Mouse (Mus musculus) embryonic facial prominence, embryonic 14.5 days (tissue): ENCODE data around the gene Arhgap35. TPM values are rescaled to one million over a fixed set of nuclear protein-coding genes. Genes with fewer than 3 reads are reported as not detected.
"Not testable (repeated sequence)": the region's sequence is repeated elsewhere in the genome, so short reads cannot be mapped to it uniquely, and the experiment has no call there.

ENCODE experiments used
- ATAC-seq: fragments of 200-750 bp; cut with Nextera tagmentation; 2 replicates; pipeline ENCODE4 v1.8.0; 2017; ENCODE audit warnings: low read depth, moderate number of reproducible peaks, moderate TSS enrichment
- DNase-seq: peaks from one replicate; pipeline ENCODE4 v3.0.0-alpha.2; 2015; ENCODE audit warnings: low spot score
- H3K27ac ChIP-seq: fragments of 300-500 bp; sonication (generic); replicated peaks from 2 replicates; pipeline ENCODE4 v1.5.1; 2014; ENCODE audit warnings: low read depth, mild to moderate bottlenecking, low read length, moderate library complexity
- H3K27me3 ChIP-seq: fragments of 300-500 bp; sonication (generic); replicated peaks from 2 replicates; pipeline ENCODE4 v1.6.1; 2014; ENCODE audit warnings: low read length; ENCODE audit not compliant: control insufficient read depth, insufficient read depth
- H3K36me3 ChIP-seq: fragments of 300-500 bp; sonication (generic); 2 replicates; pipeline ENCODE4 v1.6.1; 2014; ENCODE audit warnings: low read length, mixed read lengths; ENCODE audit not compliant: control insufficient read depth, insufficient read depth
- H3K4me1 ChIP-seq: fragments of 300-500 bp; sonication (generic); 2 replicates; pipeline ENCODE4 v1.6.1; 2014; ENCODE audit warnings: antibody characterized with exemption, low read length; ENCODE audit not compliant: control insufficient read depth, insufficient read depth
- H3K4me2 ChIP-seq: fragments of 300-500 bp; sonication (generic); 2 replicates; pipeline ENCODE4 v1.6.1; 2014; ENCODE audit warnings: low read depth, mild to moderate bottlenecking, low read length, moderate library complexity, mixed read lengths
- H3K4me3 ChIP-seq: fragments of 300-500 bp; sonication (generic); 2 replicates; pipeline ENCODE4 v1.5.1; 2014; ENCODE audit warnings: low read depth, mild to moderate bottlenecking, low read length
- H3K9ac ChIP-seq: fragments of 300-500 bp; sonication (generic); 2 replicates; pipeline ENCODE4 v1.6.1; 2014; ENCODE audit warnings: low read depth, mild to moderate bottlenecking, low read length, moderate library complexity, mixed read lengths
- H3K9me3 ChIP-seq: fragments of 300-500 bp; sonication (generic); 2 replicates; pipeline ENCODE4 v1.6.1; 2016; ENCODE audit warnings: low read length; ENCODE audit not compliant: control insufficient read depth
- WGBS: fragments of 180-500 bp; shearing (Covaris S2); extraction: QIAGEN DNeasy Blood & Tissue Kit; methylation state at CpG from one replicate; pipeline ENCODE4 v1.1.7; 2014; 5-methylcytosine and 5-hydroxymethylcytosine counted together
- polyA plus RNA-seq: library from polyadenylated mRNA; unstranded; fragments of >200 nt; fragmentation: Nextera tagmentation; extraction: Ambion mirVana; gene quantifications from 2 replicates; pipeline ENCODE4 v1.2.1, GENCODE M21; 2014

The Arhgap35 gene
- polyA plus RNA-seq, 1 experiment from 2014 or later = 23.0 TPM

DNA sequence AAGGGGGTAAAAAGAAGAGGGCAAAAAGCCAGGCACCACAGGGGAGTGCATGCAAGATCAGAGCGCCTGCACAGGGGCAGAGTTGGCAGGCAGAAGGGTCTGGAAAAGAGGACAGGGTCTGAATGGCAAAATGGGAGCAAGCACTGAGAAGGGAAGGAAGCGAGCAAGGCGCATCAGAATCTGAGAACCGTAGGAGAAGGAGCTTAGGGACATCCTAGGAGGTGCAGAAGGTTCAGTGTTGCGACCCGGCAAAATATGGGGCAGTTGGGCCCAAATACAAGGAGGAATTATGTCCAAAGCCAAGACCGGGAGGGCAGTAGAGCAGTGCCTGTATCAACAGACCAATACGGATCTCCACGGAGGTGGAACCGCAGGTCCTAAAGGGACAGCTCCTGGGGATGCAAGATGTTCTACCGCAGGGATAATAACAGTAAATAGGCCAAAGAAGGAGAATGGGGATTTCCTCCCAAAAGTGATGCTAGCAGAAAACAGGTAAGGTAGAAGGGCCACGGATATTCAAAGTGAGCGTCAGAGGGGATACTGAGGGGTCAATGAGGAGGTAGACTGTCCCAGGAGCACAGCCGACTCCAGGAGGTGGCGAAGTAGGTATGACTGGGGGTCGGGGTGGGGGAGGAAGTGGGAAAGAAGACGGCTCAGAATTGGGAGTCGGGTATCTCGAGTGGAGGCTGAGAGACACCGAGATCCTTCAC, 1.2 kb downstream of the Arhgap35 start:
- DNase-seq = peak; percentile 24
- H3K27ac ChIP-seq = peak overlapping the region; percentile 100
- under 1% methylated on average over 20 of the region's 20 CpGs for WGBS
- H3K4me2 ChIP-seq = peak overlapping the region; percentile 66
- no peak for ATAC-seq
- H3K9ac ChIP-seq = peak overlapping the region; percentile 97
- H3K27me3 ChIP-seq = no peaks in the 10 kb centered on the region
- no peaks in the 10 kb centered on the region for H3K36me3 ChIP-seq
- no peaks in the 10 kb centered on the region for H3K9me3 ChIP-seq
- peak overlapping the region; percentile 84 for H3K4me3 ChIP-seq
- peaks cover 27% of the 10 kb centered on the region for H3K4me1 ChIP-seq

DNA sequence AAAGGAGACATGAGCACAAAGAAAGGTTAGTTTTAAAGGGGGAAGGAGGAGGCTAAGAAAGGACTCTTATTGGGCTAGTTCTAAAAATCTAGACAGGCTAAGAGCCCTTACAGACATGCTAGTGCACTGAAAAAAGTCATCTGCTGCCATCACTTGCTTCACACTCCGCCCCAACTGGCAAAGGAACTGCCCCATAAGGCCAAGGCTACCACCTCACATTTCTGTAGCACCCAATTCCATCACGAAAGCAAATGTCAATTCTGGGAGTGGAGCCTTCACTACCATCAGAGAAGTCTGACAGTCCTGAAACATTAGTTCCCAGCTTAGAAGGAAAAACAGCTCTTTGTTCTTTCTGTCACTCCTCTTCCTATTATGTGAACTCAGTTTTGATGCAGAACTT, 4.4 kb downstream of the Arhgap35 start:
- Histone ChIP-seq H3K36me3 (no peaks in the 10 kb centered on the region), H3K4me2 (no peak overlapping the region), H3K4me1 (peaks cover 25% of the 10 kb centered on the region), H3K4me3 (no peak overlapping the region), H3K9ac (no peak overlapping the region), H3K27me3 (no peaks in the 10 kb centered on the region), H3K9me3 (no peaks in the 10 kb centered on the region), H3K27ac (no peak overlapping the region)
- 86% methylated on average over 2 of the region's 2 CpGs for WGBS
- no peak for DNase-seq
- no peak for ATAC-seq

DNA sequence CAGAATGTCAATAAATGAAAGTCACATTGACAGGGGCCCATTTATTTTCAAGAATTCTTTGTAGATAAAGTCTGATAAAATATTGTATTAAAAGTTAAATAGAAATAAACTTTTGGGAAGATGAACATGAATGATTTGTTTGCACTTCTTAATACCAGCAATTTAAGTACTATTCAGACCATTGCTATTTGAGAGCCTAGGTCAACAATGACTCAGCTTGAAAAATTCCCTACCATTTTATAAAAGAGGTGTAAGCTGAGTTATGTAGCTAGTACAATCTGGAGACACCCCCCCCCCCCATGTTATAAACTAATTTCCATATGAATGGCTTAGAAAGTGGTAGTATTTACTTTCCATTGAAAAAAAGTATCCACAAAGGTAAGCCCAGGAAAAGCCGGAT, 5.8 kb downstream of the Arhgap35 start:
- no peak for ATAC-seq
- Histone ChIP-seq H3K9me3 (0 out of 2 replicates have a peak, but pooled peaks cover 4% of the 10 kb centered on the region), H3K9ac (no peak overlapping the region), H3K36me3 (peaks cover 1% of the 10 kb centered on the region; the same call in 1 of the 2 replicates), H3K4me1 (peaks cover 25% of the 10 kb centered on the region), H3K27me3 (no peaks in the 10 kb centered on the region), H3K4me2 (no peak overlapping the region), H3K27ac (no peak overlapping the region), H3K4me3 (no peak overlapping the region)
- WGBS = 89% methylated on average over 1 of the region's 1 CpGs
- DNase-seq = no peak

DNA sequence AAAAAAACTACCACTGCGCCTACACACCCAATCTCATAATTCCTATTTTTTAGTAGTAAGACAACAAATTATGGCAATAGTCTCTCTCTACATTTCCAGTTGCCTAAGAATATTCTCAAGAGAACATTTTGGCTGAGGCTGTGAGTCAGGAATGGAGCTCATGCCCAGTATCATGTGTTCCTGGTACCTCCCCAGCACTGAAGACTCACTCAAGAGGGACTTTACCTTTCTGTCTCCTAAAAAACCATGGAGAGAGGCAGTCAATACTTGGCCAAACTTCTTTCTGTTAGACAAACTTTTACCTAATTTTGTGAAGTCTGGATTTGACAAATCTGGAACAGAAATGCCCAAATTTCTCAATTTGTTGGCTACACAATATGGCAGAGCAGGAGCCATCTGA, 6.7 kb downstream of the Arhgap35 start:
- Histone ChIP-seq H3K4me3 (no peak overlapping the region), H3K36me3 (peaks cover 6% of the 10 kb centered on the region; the same call in 1 of the 2 replicates), H3K27ac (no peak overlapping the region), H3K9me3 (0 out of 2 replicates have a peak, but pooled peaks cover 4% of the 10 kb centered on the region), H3K4me1 (peaks cover 24% of the 10 kb centered on the region), H3K9ac (no peak overlapping the region), H3K27me3 (no peaks in the 10 kb centered on the region), H3K4me2 (no peak overlapping the region)
- WGBS = 98% methylated on average over 1 of the region's 1 CpGs
- DNase-seq = no peak
- ATAC-seq = no peak

DNA sequence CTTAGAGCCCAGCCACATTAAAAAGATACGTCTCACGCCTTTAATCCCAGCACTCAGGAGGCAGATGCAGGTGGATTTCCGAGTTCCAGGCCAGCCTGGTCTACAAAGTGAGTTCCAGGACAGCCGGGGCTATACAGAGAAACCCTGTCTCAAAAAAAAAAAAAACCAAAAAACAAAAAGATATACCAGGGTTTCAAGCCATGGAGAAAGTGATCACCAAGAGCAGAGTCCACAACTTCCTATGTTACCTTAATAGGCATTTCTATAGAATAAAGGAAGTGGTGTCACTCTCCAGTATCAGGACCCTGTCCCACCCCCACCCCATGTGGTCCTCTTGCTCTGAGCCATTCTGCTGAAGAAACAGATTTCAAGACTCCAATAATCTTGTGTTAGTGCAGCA, 8.0 kb downstream of the Arhgap35 start:
- WGBS = 96% methylated on average over 4 of the region's 4 CpGs
- not testable (repeated sequence) for H3K27me3 ChIP-seq, H3K4me3 ChIP-seq, H3K9me3 ChIP-seq, H3K4me2 ChIP-seq, ATAC-seq, DNase-seq, H3K27ac ChIP-seq, H3K9ac ChIP-seq, H3K36me3 ChIP-seq
- H3K4me1 ChIP-seq = peaks cover 12% of the 10 kb centered on the region

DNA sequence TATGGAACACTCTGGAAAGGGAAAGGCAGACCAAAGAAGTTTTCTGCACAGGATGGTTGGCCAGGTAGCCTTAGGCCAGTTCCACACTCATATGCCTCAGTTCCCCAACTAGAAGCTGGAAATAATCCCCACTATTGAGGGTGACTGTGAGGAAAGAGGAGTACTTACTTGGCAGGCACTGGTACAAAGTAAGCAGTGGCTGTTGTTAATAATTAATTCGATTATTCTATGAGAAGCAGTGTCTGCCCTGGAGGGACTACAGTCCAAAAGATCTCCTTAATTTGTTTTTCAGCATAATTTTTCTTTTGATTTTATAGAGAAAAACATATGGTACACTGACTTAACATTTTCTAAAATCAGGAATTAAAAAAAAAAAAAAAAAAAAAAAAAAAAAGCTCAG, 10.7 kb downstream of the Arhgap35 start:
- no peaks in the 10 kb centered on the region for H3K27me3 ChIP-seq
- H3K9me3 ChIP-seq = 0 out of 2 replicates have a peak, but pooled peaks cover 4% of the 10 kb centered on the region
- peaks cover 6% of the 10 kb centered on the region; the same call in 1 of the 2 replicates for H3K36me3 ChIP-seq
- H3K4me3 ChIP-seq = no peak overlapping the region
- H3K4me1 ChIP-seq = no peaks in the 10 kb centered on the region
- H3K9ac ChIP-seq = no peak overlapping the region
- WGBS = 93% methylated on average over 1 of the region's 1 CpGs
- DNase-seq (no peak), ATAC-seq (no peak)
- H3K4me2 ChIP-seq = no peak overlapping the region
- H3K27ac ChIP-seq = no peak overlapping the region

DNA sequence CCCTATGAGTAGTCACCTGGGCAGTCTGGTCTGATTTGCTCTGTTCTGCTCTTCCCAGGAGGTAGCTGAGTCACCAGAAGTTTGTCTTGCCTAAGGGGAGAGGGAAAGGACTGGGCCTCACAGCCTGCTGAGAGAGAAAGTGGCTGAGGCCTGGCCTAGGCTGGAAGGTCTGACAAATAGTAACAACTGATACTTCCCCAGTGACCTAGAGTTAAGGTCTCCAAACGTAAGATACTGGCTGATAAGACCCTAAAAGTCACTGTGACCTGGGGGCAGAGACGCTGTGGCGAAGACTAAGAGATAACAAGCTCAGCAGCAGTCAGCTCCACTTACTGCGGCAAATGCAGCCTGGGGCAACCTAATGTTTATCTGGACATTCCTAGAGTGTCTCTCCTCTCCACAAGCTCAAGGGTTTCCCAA, 13.1 kb downstream of the Arhgap35 start:
- no peaks in the 10 kb centered on the region for H3K4me1 ChIP-seq
- H3K9ac ChIP-seq = no peak overlapping the region
- DNase-seq (no peak), ATAC-seq (no peak)
- H3K9me3 ChIP-seq = 0 out of 2 replicates have a peak, but pooled peaks cover 4% of the 10 kb centered on the region
- peaks cover 11% of the 10 kb centered on the region; the same call in 1 of the 2 replicates for H3K36me3 ChIP-seq
- 30% methylated on average over 4 of the region's 4 CpGs for WGBS
- H3K27ac ChIP-seq = no peak overlapping the region
- H3K27me3 ChIP-seq = no peaks in the 10 kb centered on the region
- no peak overlapping the region for H3K4me2 ChIP-seq
- H3K4me3 ChIP-seq = no peak overlapping the region

DNA sequence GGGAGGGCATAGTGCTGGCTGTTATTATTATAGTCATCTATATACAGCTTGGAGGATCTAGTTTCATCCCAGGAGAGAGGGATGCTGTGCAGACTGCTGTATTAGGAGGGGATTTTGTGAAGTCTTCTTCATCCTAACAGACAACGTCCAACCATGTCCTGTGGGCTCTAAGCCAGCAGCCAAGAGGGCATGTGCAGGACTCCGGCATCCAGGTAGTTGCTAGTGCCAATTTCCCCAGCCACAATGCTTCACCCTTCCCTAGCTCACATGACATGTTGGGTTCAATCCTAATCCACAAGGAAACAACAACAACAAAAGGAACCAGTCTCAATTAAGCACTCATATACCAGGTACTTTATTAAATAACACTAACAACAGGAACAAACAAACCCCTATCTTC, 15.8 kb downstream of the Arhgap35 start:
- Histone ChIP-seq H3K4me1 (no peaks in the 10 kb centered on the region), H3K9me3 (no peaks in the 10 kb centered on the region), H3K4me2 (no peak overlapping the region), H3K36me3 (peaks cover 17% of the 10 kb centered on the region; the same call in 1 of the 2 replicates), H3K27ac (no peak overlapping the region), H3K4me3 (no peak overlapping the region), H3K9ac (no peak overlapping the region), H3K27me3 (no peaks in the 10 kb centered on the region)
- no peak for ATAC-seq
- 73% methylated on average over 2 of the region's 2 CpGs for WGBS
- DNase-seq = no peak

DNA sequence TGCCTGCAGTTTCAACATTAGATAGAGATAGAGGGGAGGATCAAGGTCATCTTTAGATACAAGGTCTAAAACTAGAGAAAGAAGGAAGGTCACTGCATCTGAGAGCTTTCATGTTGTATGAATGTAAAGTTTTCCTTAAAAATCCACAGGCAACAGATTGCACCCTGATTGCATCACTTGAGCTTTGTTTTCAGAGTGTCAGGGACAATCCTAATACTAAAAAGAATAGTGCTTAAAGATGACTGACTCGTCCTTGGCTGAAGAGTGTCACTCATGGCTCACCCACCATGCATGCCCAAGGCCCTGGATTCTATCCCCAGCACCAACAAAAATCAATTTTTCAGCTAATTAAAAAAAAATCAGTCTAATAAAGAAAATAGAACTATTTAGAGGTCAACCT, 23.5 kb downstream of the Arhgap35 start:
- Histone ChIP-seq H3K4me1 (no peaks in the 10 kb centered on the region), H3K4me2 (no peak overlapping the region), H3K9me3 (no peaks in the 10 kb centered on the region), H3K36me3 (peaks cover 13% of the 10 kb centered on the region; the same call in 1 of the 2 replicates), H3K9ac (no peak overlapping the region), H3K27ac (no peak overlapping the region), H3K27me3 (no peaks in the 10 kb centered on the region), H3K4me3 (no peak overlapping the region)
- ATAC-seq (no peak), DNase-seq (no peak)
- 68% methylated on average over 1 of the region's 1 CpGs for WGBS
